Mouse (Mus musculus): ENCODE measurements at regions not wholly inside any gene's neighbourhood (a gene's known extent, or its start where the extent isn't known, plus 50 kb on each side); places are given as distances from the start of the nearest gene placed in this dataset.

GRCm38 (mm10) chr15:64434502-64434901 lies 374.2 kb upstream of the Fam49b start:
- DNase-seq, result peak; percentile 45

- no peak for DNase-seq
Observed at GRCm38 (mm10) chr15:64434908-64435307, 374.6 kb upstream of the Fam49b start.

- DNase-seq, result no peak
Observed at GRCm38 (mm10) chr15:64445076-64445475, 372.4 kb upstream of the Gm21798 start.

- no peak for DNase-seq
Observed at GRCm38 (mm10) chr15:64446411-64447072, 371.0 kb upstream of the Gm21798 start.

- no peak for DNase-seq
Observed at GRCm38 (mm10) chr15:64447239-64447952, 370.1 kb upstream of the Gm21798 start.

- peak; percentile 32 for DNase-seq
Observed at GRCm38 (mm10) chr15:64448581-64449140, 368.8 kb upstream of the Gm21798 start.

- no peak for DNase-seq
Observed at GRCm38 (mm10) chr15:64470743-64471142, 346.8 kb upstream of the Gm21798 start.

- no peak for DNase-seq
Observed at GRCm38 (mm10) chr15:64471597-64471996, 345.9 kb upstream of the Gm21798 start.

- no peak for DNase-seq
Observed at GRCm38 (mm10) chr15:64474236-64474635, 343.3 kb upstream of the Gm21798 start.

GRCm38 (mm10) chr15:64477131-64477530 lies 340.4 kb upstream of the Gm21798 start:
- no peak for DNase-seq

- DNase-seq, result no peak
Observed at GRCm38 (mm10) chr15:64480625-64481024, 336.9 kb upstream of the Gm21798 start.

GRCm38 (mm10) chr15:64481226-64481625 lies 336.3 kb upstream of the Gm21798 start:
- no peak for DNase-seq

- DNase-seq, result no peak
Observed at GRCm38 (mm10) chr15:64482960-64483359, 334.5 kb upstream of the Gm21798 start.

GRCm38 (mm10) chr15:64487801-64488200 lies 329.7 kb upstream of the Gm21798 start:
- no peak for DNase-seq

GRCm38 (mm10) chr15:64500783-64501182 lies 316.7 kb upstream of the Gm21798 start:
- no peak for DNase-seq

- DNase-seq, result no peak
Observed at GRCm38 (mm10) chr15:64501479-64501878, 316.0 kb upstream of the Gm21798 start.

GRCm38 (mm10) chr15:64504751-64505150 lies 312.7 kb upstream of the Gm21798 start:
- DNase-seq, result no peak

- no peak for DNase-seq
Observed at GRCm38 (mm10) chr15:64510649-64511048, 306.8 kb upstream of the Gm21798 start.

GRCm38 (mm10) chr15:64511176-64511575 lies 306.3 kb upstream of the Gm21798 start:
- DNase-seq, result no peak

GRCm38 (mm10) chr15:64512615-64513014 lies 304.9 kb upstream of the Gm21798 start:
- DNase-seq, result no peak

GRCm38 (mm10) chr15:64513501-64514097 lies 303.9 kb upstream of the Gm21798 start:
- no peak for DNase-seq

- no peak for DNase-seq
Observed at GRCm38 (mm10) chr15:64515179-64515578, 302.3 kb upstream of the Gm21798 start.

- no peak for DNase-seq
Observed at GRCm38 (mm10) chr15:64519207-64519628, 298.3 kb upstream of the Gm21798 start.

GRCm38 (mm10) chr15:64520568-64520967 lies 296.9 kb upstream of the Gm21798 start:
- DNase-seq, result no peak

Data from kidney, postnatal 10 days (tissue).